Mouse (Mus musculus): ENCODE results near the gene Cmtm3.

Cmtm3 gene

DNA sequence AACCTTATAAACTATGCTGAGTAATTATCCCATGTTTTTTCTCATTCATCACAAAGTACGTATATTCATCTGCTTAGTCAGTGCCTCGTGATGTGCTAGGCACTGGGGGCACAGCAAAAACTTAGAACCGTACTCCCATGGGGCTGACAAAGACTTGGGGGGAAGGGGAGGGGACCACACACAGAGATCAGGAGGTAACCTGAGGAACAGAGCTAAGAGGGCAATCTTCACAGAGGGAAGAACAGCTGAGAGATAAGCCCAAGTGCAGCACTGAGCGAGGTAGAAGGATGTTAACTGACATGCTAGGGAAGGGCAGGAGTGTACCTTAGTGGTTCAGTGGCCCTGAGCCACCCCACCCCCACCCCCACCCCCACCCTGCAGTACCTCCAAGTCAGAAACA is 47.5 kb downstream of the Cmtm3 start:
- no peak for DNase-seq

DNA sequence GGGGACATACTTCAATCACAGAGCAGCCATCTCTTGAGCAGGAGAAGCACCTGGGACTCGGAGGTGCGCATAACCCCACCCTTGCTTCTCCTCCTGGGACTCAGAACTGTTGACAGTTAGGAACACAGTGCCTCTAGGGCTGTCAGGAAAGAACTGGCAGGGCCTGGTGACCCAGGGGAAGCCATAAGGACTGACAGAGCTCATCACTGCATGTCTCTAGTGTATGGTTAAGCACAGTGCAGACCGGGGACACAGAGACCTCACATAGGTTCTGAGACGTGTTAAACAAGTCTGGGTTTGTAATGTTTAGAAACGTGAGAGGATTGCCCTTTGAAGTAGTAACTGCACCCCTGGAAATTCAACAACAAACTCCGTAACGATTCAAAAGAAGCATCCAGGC is 48.3 kb downstream of the Cmtm3 start:
- DNase-seq: no peak

DNA sequence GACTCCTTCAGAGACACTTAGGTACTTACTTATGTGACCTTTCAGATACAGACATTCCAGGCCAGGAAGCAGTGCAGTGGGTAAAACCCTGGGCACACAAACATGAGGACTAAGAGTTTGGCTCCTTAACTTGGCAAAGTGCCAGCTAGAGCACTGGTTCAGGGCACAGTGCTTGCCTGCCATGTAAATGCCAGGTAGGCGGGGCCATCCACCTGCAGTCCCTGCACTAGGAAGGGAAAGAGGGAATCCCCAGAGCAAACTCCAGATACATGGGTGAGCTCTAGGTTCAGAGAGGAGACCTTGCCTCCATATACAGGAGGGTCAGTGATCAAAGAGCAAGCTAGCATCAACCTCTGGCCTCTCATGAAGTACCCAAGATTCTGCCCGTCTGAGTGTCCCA is 48.8 kb downstream of the Cmtm3 start:
- DNase-seq: peak; percentile 44 to 71

- no peak for DNase-seq
Observed at GRCm38 (mm10) chr8:104390245-104390644, 51.0 kb downstream of the Cmtm3 start.

DNA sequence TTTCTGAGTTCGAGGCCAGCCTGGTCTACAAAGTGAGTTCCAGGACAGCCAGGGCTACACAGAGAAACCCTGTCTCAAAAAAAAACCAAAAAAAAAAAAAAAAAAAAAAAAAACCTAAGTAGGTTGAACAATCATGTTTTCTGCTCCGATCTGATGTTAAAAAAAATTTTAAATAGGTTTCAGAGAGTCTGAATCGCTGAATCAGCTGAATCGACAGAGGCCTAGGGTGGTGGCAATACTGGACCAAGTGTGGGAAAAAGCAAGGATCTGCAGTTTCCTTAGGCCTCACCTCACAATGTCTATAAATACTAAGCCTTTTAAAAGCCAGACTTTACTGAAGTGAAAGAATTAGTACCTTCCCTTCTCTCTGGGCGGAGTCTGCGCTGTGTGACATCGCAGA is 53.9 kb downstream of the Cmtm3 start:
- no peak for DNase-seq

- DNase-seq: no peak
Observed at GRCm38 (mm10) chr8:104393767-104394166, 54.6 kb downstream of the Cmtm3 start.

GRCm38 (mm10) chr8:104394801-104395702 is 55.8 kb downstream of the Cmtm3 start:
- DNase-seq: peak; percentile 76

- DNase-seq: peak in 1 of 2 experiments; percentile 86
Observed at GRCm38 (mm10) chr8:104395703-104396357, 56.6 kb downstream of the Cmtm3 start, which contains the start of gene Cmtm4. Cmtm4 (minus strand) TSS chr8:104395807.

All from cerebellum, postnatal 25 days (tissue).